Mouse (Mus musculus) kidney, adult 2 months (tissue): ENCODE data around the gene Cnot3. TPM values are rescaled to one million over a fixed set of nuclear protein-coding genes. Genes with fewer than 3 reads are reported as not detected.
"Not testable (repeated sequence)": the region's sequence is repeated elsewhere in the genome, so short reads cannot be mapped to it uniquely, and the experiment has no call there.

Experiments used
- DNase-seq: peaks from one replicate; pipeline ENCODE4 v3.0.0; 2021
- H3K27ac ChIP-seq: fragments of 200-500 bp; 2 replicates; pipeline ENCODE4 v1.5.1; 2012; ENCODE audit warnings: low read depth, low read length, control low read depth, inconsistent platforms; ENCODE audit not compliant: insufficient read depth
- H3K27me3 ChIP-seq: fragments of 200-500 bp; replicated peaks from 2 replicates; pipeline ENCODE4 v1.6.1; 2012; ENCODE audit warnings: mild to moderate bottlenecking, moderate library complexity, low read length, inconsistent platforms; ENCODE audit not compliant: control insufficient read depth, insufficient read depth
- H3K36me3 ChIP-seq: fragments of 200-500 bp; 2 replicates; pipeline ENCODE4 v1.6.1; 2012; ENCODE audit warnings: mild to moderate bottlenecking, moderate library complexity, low read length, inconsistent platforms; ENCODE audit not compliant: control insufficient read depth, insufficient read depth
- H3K4me1 ChIP-seq: fragments of 200-500 bp; 2 replicates; pipeline ENCODE4 v1.6.1; 2011; ENCODE audit warnings: low read length; ENCODE audit not compliant: control insufficient read depth, insufficient read depth
- H3K4me3 ChIP-seq: fragments of 200-500 bp; 2 replicates; pipeline ENCODE4 v1.5.1; 2011; ENCODE audit warnings: mild to moderate bottlenecking, low read depth, low read length, control low read depth; ENCODE audit not compliant: insufficient read depth
- CTCF ChIP-seq: fragments of 200-500 bp; conservative IDR thresholded peaks from 2 replicates; pipeline ENCODE4 v1.5.1; 2011; ENCODE audit warnings: low read depth, mild to moderate bottlenecking, control low read depth, low read length, moderate library complexity, mixed read lengths; ENCODE audit not compliant: insufficient read depth, insufficient read length
- POLR2A ChIP-seq: fragments of 200-500 bp; IDR thresholded peaks from one replicate; pipeline ENCODE4 v1.6.1; 2011; ENCODE audit warnings: low read depth, low read length, control low read depth
- WGBS: fragments of 180-500 bp; shearing (Covaris S2); methylation state at CpG from one replicate; pipeline ENCODE4 v1.1.7; 2018; 5-methylcytosine and 5-hydroxymethylcytosine counted together
- polyA plus RNA-seq: library from polyadenylated mRNA; depleted of rRNA; stranded (reverse); fragments of >200 nt; gene quantifications from 2 replicates; pipeline ENCODE4 v1.2.3, GENCODE M21; 2012

The Cnot3 gene
- polyA plus RNA-seq, 1 experiment: 45.0 TPM

DNA sequence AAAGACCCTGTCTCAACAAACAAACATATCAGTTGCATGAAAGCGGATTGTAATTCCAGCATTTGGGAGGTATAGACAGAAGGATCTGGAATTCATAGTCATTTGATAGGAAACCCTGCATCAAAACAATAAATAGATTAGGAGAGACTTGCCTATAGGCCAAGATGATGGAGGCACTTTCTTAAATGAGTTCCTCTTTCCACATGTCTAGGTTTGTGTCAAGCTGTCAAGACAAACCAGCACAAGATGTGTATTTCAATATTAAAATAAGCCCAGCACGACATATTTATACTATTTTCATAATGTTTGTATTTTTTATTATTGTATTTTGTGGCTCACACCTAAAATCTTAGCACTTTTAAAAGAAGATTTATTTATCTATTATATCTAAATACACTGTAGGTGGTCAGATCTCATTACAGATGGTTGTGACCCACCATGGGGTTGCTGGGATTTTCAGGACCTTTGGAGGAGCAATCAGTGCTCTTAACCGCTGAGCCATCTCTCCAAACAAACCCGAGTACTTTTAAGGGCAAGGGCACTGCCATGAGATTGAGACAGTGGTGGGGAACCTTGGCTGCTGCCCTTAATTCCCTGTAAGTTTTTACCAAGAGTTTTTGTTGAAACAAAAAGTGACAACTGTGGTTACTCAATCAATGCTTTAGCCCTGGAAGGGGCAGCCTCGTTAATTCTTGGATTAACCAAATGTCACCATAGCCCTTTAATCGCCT is 58.2 kb downstream of the Cnot3 start:
- TF ChIP-seq POLR2A: no peak
- no peak for TF ChIP-seq CTCF
- H3K36me3 ChIP-seq: peaks cover 7% of the 10 kb centered on the region
- DNase-seq: no peak
- 21% methylated on average over 6 of the region's 6 CpGs for WGBS
- H3K27ac ChIP-seq: peak overlapping the region; percentile 11
- H3K4me1 ChIP-seq: no peaks in the 10 kb centered on the region
- no peaks in the 10 kb centered on the region for H3K27me3 ChIP-seq
- no peak overlapping the region for H3K4me3 ChIP-seq

DNA sequence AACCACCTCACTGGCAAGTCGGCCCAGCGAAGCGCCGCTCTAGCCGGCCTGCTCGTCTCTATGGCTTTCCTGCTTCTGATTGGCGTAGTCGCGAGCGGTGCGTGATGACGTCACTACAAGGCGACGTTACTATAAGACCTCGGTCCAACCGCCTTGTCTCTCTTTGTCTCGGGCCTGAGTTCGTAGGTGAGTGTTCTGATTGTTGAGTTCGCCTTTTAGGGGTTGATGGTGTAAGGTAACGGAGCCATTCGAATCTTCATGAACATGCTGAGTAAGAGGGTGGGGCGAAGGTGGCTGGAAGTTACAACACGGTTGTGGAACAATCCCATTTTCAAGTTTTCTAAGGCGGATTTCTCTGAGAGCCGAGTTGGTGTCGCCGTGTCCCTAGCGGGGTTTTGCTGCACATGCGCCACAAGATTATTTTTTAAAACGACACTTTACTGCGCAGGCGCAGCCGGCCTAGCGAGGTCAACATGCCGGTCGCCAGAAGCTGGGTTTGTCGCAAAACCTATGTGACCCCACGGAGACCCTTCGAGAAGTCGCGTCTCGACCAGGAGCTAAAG is 58.9 kb downstream of the Cnot3 start, which contains the start of gene Rps9:
Gene Rps9, plus strand, starts transcription at position 115 of the 563 bp plus-strand sequence.
- Histone ChIP-seq H3K27me3 (no peaks in the 10 kb centered on the region), H3K27ac (peak within 1 kb of the TSS; percentile 88), H3K4me1 (no peaks in the 10 kb centered on the region), H3K36me3 (peaks cover 7% of the 10 kb centered on the region), H3K4me3 (peak within 1 kb of the TSS; percentile 76)
- under 1% methylated on average over 42 of the region's 42 CpGs for whole genome bisulfite sequencing
- DNase-seq: peak; percentile 98
- peak; percentile 82 for TF ChIP-seq POLR2A
- TF ChIP-seq CTCF: 0 out of 2 replicates have a peak, but pooled peaks have one; percentile 10

DNA sequence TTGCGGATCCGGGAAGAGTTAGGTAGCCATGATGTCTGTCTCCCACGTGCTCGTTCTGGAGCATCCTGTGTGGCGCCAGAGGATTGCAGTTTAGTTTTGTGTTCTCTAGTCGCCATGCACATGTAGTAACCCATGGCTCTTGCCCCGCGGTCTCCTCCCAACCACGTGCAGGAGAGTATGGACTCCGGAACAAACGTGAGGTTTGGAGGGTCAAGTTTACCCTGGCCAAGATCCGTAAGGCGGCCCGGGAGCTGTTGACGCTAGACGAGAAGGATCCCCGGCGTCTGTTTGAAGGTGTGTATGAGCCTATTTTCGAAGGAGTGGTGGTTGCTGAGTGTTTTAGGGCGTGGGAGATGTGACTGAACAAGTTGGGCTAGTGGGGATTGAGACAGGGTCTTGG is 59.4 kb downstream of the Cnot3 start:
- Histone ChIP-seq H3K4me3 (peak overlapping the region; percentile 76), H3K4me1 (no peaks in the 10 kb centered on the region), H3K36me3 (peaks cover 7% of the 10 kb centered on the region), H3K27ac (peak overlapping the region; percentile 88; the same call in 1 of the 2 replicates), H3K27me3 (no peaks in the 10 kb centered on the region)
- under 1% methylated on average over 20 of the region's 20 CpGs for WGBS
- DNase-seq: no peak
- TF ChIP-seq CTCF (no peak), POLR2A (no peak)

DNA sequence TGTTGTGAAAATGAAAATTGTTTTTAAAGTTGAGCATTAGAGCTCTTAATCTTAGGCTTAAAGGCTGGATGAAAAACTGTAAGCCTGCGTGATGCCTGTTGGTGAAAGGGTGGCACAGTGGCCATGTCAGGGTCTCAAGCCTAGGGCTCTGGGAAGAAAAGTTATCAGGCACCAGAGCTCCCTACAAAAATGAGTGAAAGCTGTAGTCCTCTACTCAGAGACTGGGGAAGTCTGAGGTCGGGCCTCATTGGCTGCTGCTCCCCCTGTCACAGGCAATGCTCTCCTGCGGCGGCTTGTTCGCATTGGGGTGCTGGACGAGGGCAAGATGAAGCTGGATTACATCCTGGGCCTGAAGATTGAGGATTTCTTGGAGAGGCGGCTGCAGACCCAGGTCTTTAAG is 60.4 kb downstream of the Cnot3 start:
- DNase-seq, H3K4me3 ChIP-seq, H3K27me3 ChIP-seq, H3K4me1 ChIP-seq, H3K27ac ChIP-seq, H3K36me3 ChIP-seq: not testable (repeated sequence)
- WGBS: 24% methylated on average over 7 of the region's 7 CpGs

DNA sequence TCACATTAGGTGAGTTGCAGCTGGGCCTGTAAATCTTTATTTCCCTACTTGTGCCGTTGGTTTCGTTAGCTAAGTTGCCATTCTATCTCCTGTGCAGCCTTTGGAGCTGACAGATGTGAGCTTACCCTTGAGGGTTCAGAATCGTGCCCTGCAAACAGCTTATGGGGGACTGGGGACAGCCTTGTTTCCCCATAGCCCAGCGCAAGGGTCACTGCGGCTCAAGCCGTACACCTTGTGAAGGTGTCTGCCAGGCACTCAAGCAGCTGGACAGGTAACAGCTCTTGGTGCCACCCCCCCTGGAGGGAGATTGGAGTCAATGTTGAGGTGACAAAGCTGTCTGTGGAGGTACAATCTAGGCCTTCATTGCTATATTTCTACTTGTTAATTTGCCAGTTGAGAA is 60.8 kb downstream of the Cnot3 start:
- Histone ChIP-seq H3K27me3 (no peaks in the 10 kb centered on the region), H3K27ac (no peak overlapping the region), H3K36me3 (peaks cover 7% of the 10 kb centered on the region), H3K4me3 (no peak overlapping the region), H3K4me1 (no peaks in the 10 kb centered on the region)
- TF ChIP-seq POLR2A (no peak), CTCF (no peak)
- no peak for DNase-seq
- WGBS: 14% methylated on average over 6 of the region's 6 CpGs

DNA sequence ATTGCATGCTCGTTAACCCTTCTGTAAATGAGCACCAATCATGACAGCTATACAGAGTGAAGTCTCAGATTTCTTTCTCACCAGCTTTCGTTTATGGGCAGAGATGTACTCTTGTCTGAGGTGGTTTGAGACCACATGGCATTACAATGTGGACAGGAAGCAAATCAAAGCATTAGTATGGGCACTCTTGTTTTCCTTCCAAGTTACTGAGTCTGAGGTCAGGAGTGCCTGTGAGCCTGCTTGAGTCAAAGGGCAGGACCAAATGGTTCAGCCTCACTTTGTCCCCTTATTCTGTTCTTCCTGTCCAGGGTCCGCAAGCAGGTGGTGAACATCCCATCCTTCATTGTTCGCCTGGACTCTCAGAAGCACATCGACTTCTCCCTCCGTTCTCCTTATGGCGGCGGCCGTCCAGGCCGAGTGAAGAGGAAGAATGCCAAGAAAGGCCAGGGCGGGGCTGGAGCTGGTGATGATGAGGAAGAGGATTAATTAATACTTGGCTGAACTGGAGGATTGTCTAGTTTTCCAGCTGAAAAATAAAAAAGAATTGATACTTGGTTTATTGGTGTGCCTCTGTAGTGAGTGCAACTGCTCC is 61.4 kb downstream of the Cnot3 start:
- 47% methylated on average over 11 of the region's 11 CpGs for WGBS
- Histone ChIP-seq H3K4me1 (no peaks in the 10 kb centered on the region), H3K27ac (no peak overlapping the region), H3K36me3 (peaks cover 7% of the 10 kb centered on the region), H3K4me3 (no peak overlapping the region), H3K27me3 (no peaks in the 10 kb centered on the region)
- no peak for DNase-seq
- TF ChIP-seq CTCF (no peak), POLR2A (no peak)

DNA sequence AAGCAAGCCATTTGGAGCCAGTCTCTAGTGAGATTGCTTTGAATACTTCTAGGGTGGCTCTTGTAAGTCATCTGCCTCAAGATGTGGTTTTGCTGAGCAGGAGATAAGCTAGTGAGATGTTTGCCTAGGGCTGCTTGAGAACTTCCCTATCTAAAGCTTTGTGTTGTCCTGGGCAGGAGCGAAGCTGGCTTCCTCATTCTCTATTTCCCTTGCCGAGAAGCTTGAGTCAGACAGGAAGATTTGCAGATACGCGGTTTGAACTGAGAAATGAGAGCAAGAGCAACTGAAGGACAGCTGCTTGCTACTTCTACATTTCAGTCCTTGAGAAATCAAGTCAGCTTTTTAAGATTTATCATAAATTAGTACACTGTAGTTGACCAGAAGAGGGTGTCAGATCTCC is 62.0 kb downstream of the Cnot3 start:
- peak; percentile 21 for DNase-seq
- WGBS: 70% methylated on average over 4 of the region's 4 CpGs
- H3K27ac ChIP-seq: no peak overlapping the region
- TF ChIP-seq POLR2A (no peak), CTCF (no peak)
- H3K4me1 ChIP-seq: no peaks in the 10 kb centered on the region
- peaks cover 7% of the 10 kb centered on the region for H3K36me3 ChIP-seq
- no peak overlapping the region for H3K4me3 ChIP-seq
- H3K27me3 ChIP-seq: no peaks in the 10 kb centered on the region
